Mouse (Mus musculus) urinary bladder, postnatal 36 days (tissue): ENCODE measurements at regions not wholly inside any gene's neighbourhood (a gene's known extent, or its start where the extent isn't known, plus 50 kb on each side); places are given as distances from the start of the nearest gene placed in this dataset.
"Not testable (repeated sequence)": the region's sequence is repeated elsewhere in the genome, so short reads cannot be mapped to it uniquely, and the experiment has no call there.

Experiments used
- DNase-seq, 2 experiments: peaks; one replicate each; pipeline ENCODE4 v3.0.0; 2022; ENCODE audit warnings: low spot score in 2 of 2, mixed read lengths in 1 of 2

DNA sequence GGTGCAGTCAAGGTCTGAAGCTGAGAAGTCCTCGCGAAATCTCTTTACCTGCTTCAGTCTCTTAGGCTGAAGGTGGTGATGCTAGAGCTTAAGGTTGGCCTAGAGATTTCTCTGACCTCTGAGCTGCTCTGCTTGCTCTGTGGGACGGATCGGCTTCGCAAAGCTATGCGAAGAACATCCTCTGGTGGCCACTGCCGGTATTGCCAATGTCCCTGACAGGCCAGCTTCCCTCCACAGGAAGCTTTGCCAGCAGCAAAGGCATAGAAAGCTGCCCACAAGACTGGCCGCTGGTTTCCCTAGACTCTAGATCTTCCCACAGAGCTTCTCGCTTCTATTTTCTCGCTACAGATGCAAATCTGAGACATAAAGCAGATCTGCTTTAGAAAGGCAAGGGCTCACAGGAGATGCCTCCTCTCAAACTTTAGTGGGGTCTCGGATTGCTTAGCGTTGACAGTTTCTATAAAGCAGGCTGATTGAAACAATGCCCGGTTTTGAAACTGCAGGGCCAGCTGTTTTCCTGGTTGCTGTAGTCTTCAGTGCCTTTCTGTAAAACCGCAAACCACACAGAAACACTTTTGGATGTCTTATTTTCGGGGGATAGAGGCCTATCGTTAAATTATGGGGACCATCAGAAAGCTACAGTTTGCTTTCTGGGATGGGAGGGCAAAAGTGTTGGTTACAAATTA is 153.7 kb downstream of the Car8 start:
- peak; percentile 40 to 45 for DNase-seq

DNA sequence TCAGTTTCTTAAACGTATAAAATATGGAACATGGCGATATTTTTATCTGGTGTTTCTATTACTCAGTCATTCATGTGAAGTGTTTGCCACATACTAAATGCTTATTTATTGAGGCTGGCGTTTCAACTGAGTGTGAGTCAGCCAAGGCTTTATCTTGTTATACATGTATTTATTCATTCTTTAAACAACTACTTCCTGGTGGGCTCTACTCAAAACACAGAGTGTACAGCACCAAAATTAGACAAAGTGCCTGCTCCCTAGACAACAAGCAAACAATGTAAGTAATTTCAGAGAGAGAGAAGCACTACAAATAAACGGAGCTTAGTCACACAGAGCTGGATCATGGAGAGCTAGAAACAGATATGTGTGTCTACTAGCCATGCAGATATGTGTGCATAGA is 159.5 kb downstream of the Car8 start:
- DNase-seq: no peak

DNA sequence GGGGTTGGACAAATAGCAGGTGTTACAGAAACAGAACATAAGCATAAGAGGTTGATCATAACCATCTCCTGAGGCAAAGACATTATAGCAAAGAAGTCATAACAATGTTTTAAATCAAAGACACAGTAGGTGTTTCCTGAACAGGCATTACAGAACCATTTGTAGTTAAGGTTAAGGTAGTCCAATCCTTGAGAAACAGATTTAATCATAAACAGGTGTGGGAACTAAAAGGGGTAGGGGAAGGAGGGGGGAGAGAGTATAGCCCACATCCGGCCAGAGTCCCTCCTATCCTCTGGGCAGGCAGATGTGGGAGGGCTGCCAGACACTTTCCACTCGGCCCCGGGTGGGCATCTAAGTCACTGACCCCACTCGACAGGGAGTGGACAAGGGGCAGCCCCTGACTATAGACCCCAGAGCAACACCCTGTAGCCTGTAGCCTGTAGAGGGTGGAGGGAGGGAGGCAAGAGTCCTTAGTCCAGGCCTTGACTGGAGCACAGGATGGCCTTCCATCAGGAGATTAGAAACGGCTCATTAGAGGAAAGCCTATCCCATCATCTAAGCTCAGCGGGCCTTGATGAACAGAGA is 165.8 kb downstream of the Car8 start:
- no peak for DNase-seq

DNA sequence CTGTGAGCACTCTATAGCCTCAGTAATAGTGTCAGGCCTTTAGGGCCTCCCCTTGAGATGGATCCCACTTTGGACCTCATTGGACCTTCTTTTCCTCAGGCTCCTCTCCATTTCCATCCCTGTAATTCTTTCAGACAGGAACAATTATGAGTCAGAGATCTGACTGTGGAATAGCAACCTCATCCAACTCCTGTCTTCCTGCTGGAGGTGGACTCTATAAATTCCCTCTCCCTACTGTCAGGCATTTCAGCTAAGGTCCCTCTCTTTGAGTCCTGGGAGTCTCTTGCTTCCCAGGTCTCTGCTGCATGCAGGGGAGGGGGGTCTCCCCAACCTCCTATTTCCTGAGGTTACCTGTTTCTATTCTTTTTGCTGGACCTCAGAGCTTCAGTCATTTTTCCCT is 168.1 kb downstream of the Car8 start:
- not testable (repeated sequence) for DNase-seq

DNA sequence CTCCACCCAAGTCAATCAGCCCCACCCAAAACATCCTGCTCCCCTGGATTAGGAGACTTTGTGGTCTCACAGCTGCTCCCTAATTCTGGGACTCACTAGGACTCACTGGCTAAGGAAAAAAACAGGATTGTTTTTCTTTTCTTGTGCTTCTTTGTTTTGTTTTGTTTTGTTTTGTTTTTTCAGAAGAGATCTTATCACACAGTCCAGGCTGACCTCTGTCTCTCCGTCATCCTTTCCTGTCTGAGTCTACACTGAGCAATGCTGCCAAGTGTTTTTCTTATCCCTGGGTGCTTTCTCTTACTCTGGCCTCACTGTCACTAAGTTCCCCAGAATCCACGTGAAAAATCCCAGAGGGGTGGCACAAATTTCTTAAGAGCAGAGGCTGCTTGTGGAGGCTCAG is 170.8 kb downstream of the Car8 start:
- no peak for DNase-seq

DNA sequence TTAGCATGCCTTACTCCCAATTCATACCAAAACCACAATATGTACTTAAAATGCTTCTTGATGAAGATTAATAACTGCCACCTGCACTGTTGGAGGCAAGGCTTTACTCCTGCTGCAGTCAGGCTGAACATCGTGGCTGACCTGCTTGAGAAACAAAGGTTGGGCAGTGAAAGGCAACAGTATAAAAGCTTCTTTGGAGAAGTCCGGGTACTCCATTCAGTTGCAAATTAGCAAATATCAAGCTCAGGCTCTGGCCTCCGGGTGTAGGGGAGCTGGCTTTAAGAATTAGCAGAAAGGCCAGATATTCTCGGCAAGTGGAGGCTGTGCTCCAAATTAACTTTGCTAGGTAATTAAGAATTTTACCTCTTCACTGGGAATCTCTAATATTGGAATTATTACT is 197.1 kb downstream of the Car8 start:
- DNase-seq: no peak

DNA sequence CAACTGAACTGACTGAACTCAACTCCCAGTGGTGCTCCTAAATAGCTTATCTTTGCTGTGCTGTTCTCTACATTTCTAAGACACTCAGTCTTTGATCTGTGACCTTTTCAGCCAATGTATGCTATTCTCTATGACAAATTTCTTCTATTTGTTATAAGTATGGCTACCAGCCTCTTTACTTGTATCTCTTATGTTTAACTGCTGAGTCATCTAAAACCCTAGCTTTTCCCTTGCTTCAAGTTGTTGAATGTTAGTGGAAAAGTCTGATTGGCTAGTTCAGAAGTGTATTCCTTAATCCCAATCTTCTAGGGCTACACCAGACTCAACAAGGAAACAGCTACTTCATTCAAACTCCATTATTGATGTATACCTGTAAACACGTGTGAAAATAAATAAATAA is 201.0 kb downstream of the Car8 start:
- DNase-seq: no peak

DNA sequence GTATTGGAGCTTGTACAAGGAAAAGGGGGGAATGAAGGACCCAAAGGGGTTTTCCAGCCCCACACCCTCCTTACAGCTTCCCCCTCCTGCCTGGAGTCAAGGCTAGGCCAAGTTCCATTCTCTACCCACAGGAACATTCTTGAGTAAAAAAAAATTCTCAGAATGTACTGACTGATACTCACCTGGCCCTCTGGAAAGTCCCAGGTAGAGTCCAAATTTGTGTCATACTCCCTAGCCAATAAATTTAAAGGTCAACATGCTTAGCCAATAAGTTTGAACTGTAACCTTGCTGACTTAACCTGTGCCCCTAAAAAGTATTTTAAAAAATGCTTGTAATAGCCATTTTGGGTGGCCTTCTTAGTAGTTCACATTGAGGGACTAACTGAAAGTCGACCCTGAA is 205.4 kb downstream of the Car8 start:
- DNase-seq: not testable (repeated sequence)

DNA sequence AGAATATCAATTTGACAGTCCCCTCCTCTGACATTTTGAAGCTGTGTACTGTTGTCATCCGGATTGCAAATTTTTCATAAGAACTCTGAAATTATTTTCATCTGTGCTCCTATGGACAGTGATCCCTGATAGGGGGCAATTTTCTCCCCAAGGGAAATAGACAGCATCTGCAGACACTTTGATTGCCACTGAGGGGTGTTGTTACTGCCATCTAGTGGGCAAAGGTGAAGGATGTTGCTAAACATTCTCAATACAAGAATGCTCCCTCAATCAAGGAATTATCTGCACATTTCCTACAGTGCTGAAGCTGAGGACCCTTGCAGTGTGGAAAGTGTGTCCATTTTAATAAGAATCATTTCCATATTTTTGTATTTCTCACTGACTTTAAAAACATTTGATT is 233.7 kb downstream of the Car8 start:
- peak in 1 of 2 experiments; percentile 2 for DNase-seq

DNA sequence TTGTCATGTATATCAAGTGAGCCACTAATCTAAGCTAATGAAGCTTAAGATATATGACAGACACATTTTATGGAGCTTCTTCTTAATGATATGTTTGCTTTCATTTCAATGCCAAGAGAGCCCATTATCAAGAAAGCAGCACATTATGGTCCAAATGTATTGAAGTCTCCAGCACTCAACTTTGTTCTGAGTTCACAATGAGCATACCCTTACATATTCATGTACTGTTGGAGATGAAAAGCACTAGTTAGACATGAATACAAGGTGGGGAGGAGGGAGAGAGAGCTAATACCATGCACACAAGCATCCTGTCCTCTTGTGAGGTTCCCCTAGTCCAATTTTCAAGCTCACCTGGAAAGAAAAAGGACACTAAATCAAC is 241.3 kb downstream of the Car8 start:
- DNase-seq: no peak

DNA sequence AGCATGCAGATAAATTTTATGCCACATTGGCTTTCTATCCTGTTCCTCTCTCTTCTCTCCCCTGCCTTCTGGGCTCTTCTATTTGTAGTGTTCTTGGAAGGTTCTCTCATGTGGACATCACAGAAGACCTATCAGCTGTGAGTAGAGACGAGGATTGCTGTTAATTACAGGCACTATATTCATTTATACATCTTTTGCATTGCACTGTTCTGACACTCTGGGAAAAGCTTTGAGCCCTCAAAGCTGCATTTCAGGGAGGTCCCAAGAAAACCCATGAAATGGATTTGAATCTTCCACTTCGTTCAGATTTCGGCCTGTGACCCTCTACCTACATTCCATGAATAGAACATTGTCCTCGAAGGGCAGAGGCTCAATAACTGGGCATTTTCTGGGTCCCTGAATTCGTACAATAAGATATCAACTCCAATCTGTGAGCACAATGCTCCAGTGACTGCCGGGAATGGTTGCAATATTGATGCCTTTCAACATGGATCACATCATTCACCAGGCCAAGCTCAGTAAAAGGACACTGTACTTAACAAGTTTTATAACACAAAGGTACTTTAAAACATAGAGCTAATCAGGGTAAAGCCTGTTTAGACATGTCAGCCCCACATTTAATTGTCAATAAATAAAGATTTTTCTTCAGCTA is 241.8 kb downstream of the Car8 start:
- DNase-seq: no peak

DNA sequence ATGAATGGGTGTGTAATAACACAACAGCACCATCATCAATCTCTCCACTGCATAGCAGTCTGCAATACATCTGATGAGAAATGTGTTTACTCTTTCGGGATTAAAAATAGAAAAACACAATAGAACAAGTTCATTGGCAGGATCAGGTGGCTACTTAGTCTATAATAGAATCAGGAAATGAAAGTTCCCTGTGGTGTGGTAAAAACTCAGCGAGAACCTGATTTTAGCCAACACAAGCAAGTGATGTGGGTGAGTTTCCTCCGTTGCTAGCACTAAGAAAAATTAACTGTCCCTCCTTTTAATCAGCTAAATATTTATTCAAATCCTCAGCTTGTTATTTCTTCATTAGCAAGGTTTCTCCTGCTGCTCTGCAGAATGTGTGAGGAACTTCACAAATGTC is 245.9 kb downstream of the Car8 start:
- DNase-seq: no peak

DNA sequence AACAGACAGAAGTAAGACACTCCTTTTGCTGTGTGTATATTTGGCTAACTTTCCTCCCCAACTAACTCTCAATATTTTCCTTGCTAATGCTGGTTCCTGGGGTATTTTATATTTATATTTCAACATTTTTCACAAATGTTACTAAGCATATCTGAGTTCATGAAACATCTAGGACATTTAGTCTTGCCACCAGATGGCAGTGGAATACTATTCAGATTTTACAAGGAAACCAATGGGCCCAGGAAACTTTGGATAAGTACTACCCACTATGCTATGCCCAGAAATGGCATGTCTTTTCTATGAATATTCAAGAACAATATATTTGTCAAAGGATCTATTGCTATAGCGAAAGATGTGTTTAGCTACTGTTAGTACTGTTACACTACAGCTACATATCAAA is 251.1 kb downstream of the Car8 start:
- DNase-seq: no peak

DNA sequence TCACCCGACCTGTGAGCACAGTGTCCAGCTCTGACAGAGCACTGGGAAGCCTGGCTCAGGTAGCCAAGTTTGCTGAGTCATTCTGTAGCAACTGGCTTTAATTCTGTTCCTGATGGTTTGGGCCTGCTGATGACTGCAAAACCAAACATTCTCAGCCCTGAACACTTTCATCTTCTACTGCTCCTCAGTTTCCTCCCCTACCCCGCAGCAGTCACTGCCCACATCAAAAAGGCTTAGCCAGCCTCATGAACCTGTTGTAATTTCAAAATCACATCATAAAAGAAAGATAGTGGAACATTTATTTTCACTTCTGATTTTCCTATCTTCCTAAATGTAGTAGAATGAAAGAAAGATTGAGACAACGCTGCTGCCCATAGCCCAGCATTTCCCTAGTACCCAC is 251.5 kb downstream of the Car8 start:
- DNase-seq: peak in 1 of 2 experiments; percentile 1

DNA sequence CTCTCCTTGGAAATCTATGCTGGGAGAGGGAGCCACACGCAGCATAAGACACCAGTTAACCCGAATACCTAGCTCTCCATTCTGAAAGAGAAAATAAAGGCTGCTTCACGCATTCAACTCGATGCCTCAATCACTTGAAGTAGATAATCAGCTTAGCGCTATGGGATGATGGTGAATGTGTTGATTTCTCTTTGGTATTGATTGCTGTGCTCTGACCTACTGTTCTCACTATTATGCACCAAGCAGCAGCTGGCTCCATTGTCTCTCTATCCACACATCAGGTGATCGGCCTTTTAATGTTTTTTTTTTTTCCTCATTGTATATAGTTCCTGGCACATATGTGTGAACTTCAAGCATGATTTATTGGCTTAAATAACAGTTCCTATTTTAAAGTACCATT is 254.0 kb downstream of the Car8 start:
- DNase-seq: no peak

DNA sequence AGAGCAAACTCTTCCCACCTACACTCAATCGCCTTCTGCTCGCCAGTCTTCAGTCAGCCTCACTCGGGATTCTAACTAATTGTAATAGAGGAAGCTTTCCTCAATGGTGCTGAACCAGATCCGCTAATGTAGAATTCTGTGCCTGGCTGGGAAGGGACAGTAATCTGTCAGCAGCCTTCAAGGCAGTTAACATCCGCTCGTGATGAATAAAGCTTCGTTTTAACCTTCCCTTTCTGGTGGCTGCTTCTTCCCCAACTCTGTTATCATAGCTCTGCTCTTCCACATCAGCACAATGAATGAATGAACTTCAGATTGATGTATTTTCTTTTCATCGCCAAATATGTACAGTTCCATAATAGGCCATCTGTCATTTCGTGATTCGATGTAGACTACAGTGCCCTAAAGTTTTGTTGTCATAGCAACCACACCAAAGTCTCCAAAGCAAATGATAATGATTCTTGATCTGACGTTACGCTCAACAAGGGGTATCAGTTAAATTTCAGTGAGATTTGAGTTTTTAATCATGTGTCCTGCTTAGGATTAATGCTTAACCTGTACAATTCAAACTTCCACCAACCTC is 259.0 kb downstream of the Car8 start:
- DNase-seq: no peak

DNA sequence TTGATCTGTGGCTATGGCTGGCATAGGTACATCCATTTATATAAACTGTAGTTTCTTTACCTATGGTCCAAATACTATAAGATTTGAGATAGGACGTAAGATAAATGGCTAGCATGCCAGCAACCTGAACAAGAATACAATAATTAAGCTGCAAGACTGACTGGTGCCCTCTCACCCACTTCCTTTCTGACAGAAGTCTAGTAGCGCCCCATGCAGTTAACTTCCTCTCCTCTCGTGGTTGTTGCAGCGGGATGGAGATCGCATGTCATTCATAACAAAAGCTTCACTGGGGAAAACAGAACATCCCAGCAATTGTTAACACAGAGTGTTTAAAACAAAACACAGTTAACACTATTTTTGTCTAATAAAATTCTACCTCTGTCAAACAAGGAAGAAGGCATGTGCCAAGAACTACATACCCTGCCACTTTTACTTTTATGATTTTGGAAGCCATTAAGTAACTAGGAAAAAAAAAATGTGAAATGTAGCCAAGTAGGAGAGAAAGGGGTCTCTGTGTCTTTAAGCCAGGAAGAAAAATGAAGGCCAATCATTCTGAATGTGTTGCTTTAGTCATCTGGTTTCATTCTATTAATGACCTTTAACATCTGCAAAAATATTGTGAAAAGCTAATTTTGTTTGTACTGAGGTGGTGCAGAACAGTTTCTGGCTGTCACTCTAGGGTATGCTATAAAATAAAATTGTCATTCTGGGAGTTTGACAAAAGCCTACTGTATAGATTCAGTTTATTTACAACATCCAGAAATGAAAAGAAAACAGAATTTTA is 261.0 kb downstream of the Car8 start:
- DNase-seq: no peak

DNA sequence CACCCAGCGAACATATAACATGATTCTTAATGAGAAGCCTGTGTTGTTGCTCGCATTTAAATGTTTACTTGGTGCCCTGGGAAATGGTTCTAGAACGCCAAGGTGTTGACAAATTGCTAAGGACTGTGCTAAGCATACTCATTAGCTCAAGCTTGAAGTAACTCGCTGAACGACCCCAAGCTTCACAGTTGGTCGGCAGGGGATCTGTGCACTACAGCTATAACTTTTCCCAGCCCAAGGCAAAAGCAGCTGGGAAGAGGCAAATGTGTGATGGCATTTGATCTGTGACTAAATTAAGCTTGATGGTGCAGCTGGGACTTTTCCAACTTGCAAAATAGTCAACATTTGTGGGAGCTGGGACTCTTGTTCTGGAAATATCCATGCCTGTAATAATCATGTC is 268.6 kb downstream of the Car8 start:
- no peak for DNase-seq

DNA sequence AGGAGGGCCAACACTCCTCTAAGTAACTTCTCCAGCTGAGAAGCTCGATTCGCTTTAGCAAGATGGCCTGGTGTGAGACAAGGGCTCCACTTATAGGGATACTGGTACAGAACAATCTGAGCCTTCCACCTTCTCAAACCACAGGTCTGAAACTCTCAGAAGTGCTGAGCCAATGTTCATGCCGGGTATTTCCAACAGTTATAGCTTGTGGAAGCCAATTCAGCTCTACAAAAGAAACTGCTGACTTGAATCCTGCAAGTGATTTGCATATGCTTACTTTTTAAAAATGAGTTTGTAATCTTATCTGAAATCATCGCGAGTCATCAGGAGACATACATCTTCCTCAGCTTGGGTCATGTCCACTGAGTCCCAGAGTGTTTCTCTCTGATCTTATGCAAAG is 273.2 kb downstream of the Car8 start:
- DNase-seq: no peak

DNA sequence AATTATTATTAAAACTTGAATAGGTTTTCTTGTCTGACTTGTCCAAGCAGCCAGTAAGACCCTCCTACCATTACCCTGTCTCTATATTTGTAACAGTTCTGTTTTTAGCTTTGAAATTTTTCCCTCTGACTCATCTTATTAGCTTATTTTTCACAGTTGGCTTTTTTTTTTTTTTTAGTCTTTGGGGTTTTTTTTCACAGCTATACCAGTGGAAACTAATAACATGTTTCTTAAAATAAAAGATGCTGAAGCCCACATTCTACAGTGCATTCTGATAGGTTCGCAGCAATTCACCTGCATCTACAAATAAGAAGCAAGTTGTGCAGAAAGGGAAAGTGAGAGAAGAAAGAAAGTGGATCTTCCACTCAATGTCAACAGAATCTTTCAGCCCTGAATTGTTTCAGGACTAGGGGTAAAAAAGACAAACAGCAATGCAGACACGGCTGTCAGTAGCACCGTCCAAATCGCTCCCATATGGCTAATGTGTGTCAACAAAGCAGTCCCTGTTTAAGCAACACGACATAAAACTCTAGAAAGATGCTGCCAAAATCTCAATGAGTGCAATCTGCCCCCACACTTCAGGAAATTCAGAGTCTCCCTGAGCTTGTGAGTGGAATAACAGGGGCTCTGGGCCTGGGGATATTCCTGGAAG is 277.2 kb downstream of the Car8 start:
- DNase-seq: no peak

DNA sequence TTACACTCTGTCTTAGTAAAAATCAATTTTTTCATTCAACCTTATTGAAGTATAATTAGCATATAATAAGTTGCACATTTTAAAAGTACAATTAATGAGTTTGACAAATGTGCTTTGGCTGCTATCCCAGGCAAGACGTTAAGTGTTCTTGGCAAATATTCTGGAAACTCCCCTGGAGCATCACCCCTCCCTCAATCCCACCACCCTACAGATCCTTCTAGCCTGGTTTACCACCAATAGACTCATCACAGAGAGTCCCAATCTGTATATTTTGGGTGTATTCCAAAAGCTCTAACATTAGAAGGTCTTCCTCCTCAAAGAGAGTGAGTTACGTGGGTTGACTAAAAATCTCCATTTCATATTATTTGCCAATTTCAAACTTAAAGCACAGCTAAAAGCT is 278.5 kb downstream of the Car8 start:
- no peak for DNase-seq

DNA sequence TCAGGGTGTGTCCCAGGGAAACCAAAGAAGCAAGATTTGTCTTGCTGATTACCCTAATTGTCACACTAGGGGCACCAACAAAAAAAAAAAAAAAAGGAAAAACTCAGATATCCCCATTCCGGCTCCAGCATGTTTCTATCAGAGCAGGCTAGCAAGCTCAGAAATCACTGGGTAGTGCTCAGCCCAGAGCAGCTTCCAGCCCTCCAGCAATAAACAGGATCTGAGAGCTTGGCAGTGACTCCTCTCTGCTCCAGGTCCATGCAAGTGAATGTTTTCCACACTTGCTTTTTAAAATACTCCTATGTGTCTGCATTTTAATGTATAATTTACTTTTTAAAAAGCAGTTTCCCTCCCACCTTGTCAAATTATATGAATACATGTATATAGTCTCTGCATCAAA is 290.8 kb downstream of the Car8 start:
- no peak for DNase-seq
